Mouse (Mus musculus): Measurements from ENCODE around the gene 9930021J03Rik. TPM values are rescaled to one million over a fixed set of nuclear protein-coding genes. Genes with fewer than 3 reads are reported as not detected.

9930021J03Rik gene
- polyA plus RNA-seq, 1 experiment = 27.0 TPM

- no peak for TF ChIP-seq POLR2A (IDR thresholded peaks at IDR 0.05; ENCODE audit: extremely low read depth, insufficient read depth, low read length)
- TF ChIP-seq CTCF (IDR thresholded peaks at IDR 0.05; ENCODE audit: extremely low read depth, insufficient read depth, low read length) = no peak
- Histone ChIP-seq H3K4me1 (ENCODE audit: control insufficient read depth, insufficient read depth, low read length) (no peaks in the 10 kb centered on the region), H3K27ac (ENCODE audit: insufficient read depth, low read length) (no peak overlapping the region), H3K4me3 (ENCODE audit: insufficient read depth, low read length) (no peak overlapping the region)
Observed at GRCm38 (mm10) chr19:29743531-29743930, 62.3 kb downstream of the 9930021J03Rik start.

GRCm38 (mm10) chr19:29740661-29741060 is 65.1 kb downstream of the 9930021J03Rik start:
- H3K4me1 ChIP-seq (ENCODE audit: control insufficient read depth, insufficient read depth, low read length) = no peaks in the 10 kb centered on the region
- TF ChIP-seq CTCF (IDR thresholded peaks at IDR 0.05; ENCODE audit: extremely low read depth, insufficient read depth, low read length) (no peak), POLR2A (IDR thresholded peaks at IDR 0.05; ENCODE audit: extremely low read depth, insufficient read depth, low read length) (no peak)
- H3K4me3 ChIP-seq (ENCODE audit: insufficient read depth, low read length) = no peak overlapping the region
- H3K27ac ChIP-seq (ENCODE audit: insufficient read depth, low read length) = no peak overlapping the region

- no peak overlapping the region for H3K4me3 ChIP-seq (ENCODE audit: insufficient read depth, low read length)
- H3K27ac ChIP-seq (ENCODE audit: insufficient read depth, low read length) = no peak overlapping the region
- no peaks in the 10 kb centered on the region for H3K4me1 ChIP-seq (ENCODE audit: control insufficient read depth, insufficient read depth, low read length)
- no peak for TF ChIP-seq CTCF (IDR thresholded peaks at IDR 0.05; ENCODE audit: extremely low read depth, insufficient read depth, low read length)
- TF ChIP-seq POLR2A (IDR thresholded peaks at IDR 0.05; ENCODE audit: extremely low read depth, insufficient read depth, low read length) = no peak
Observed at GRCm38 (mm10) chr19:29739608-29740007, 66.2 kb downstream of the 9930021J03Rik start.

DNA sequence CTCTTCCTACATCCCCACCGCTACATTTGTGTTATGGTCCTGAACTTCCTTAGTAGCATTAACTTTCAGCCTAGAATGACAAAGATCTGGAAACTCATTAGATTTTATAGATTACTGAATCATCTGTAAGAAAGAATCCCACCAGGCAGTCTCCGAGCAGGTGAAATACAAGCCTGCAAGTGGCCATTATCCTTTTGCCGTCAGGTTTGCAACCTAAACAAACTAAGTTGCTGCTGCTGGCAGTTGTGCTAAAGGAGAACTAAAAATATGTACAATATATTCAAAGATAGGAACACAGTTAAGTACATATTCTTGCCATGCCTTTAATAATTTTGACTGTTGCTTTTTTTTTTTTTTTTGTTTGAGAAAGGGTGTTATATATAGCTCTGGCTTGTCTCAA is 70.4 kb downstream of the 9930021J03Rik start:
- Histone ChIP-seq H3K27ac (ENCODE audit: insufficient read depth, low read length) (no peak overlapping the region), H3K4me1 (ENCODE audit: control insufficient read depth, insufficient read depth, low read length) (no peaks in the 10 kb centered on the region), H3K4me3 (ENCODE audit: insufficient read depth, low read length) (no peak overlapping the region)
- TF ChIP-seq CTCF (IDR thresholded peaks at IDR 0.05; ENCODE audit: extremely low read depth, insufficient read depth, low read length) = no peak
- no peak for TF ChIP-seq POLR2A (IDR thresholded peaks at IDR 0.05; ENCODE audit: extremely low read depth, insufficient read depth, low read length)

DNA sequence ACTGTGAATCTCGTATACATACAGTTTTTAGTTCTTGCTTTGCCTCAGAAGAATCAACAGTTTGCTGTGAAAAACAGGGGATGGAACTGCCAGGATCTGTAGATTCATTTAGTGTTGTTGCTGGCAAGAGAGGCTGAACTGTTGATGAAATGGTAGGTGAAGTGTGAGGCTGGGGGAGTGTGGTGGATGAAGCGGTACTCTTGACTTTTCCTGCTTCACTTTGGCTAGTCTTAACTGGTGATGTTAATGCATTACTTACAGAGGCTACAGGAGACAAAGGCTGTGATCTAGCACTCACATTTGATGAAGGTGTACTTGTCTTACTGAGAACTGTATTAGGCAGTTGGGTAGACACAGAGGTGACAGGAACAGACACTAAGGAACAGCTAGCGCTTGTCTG is 87.3 kb downstream of the 9930021J03Rik start:
- TF ChIP-seq CTCF (IDR thresholded peaks at IDR 0.05; ENCODE audit: extremely low read depth, insufficient read depth, low read length) (no peak), POLR2A (IDR thresholded peaks at IDR 0.05; ENCODE audit: extremely low read depth, insufficient read depth, low read length) (no peak)
- Histone ChIP-seq H3K4me1 (ENCODE audit: control insufficient read depth, insufficient read depth, low read length) (no peaks in the 10 kb centered on the region), H3K27ac (ENCODE audit: insufficient read depth, low read length) (no peak overlapping the region), H3K4me3 (ENCODE audit: insufficient read depth, low read length) (no peak overlapping the region)

- Histone ChIP-seq H3K27ac (ENCODE audit: insufficient read depth, low read length) (no peak overlapping the region), H3K4me1 (ENCODE audit: control insufficient read depth, insufficient read depth, low read length) (no peaks in the 10 kb centered on the region), H3K4me3 (ENCODE audit: insufficient read depth, low read length) (no peak overlapping the region)
- TF ChIP-seq POLR2A (IDR thresholded peaks at IDR 0.05; ENCODE audit: extremely low read depth, insufficient read depth, low read length) (no peak), CTCF (IDR thresholded peaks at IDR 0.05; ENCODE audit: extremely low read depth, insufficient read depth, low read length) (no peak)
Observed at GRCm38 (mm10) chr19:29717854-29718253, 87.9 kb downstream of the 9930021J03Rik start.

DNA sequence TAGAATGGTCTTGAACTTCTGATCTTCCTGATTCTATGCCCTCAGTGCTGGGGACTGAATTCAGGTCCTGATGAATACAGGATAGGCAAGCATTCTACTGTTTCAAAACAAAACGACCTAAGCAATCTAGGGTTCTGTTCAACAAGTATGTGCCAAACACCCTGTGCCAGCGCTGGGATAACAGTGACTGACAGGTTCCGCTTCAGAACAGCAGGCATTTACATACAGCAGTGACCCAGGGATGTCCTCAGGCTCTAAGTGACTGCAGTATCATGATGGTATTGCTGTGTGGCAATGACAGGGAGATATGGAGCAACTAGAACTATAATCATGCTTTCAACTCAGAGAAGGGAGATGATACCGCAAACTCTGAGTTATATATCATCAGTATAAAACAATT is 92.3 kb downstream of the 9930021J03Rik start:
- H3K4me3 ChIP-seq (ENCODE audit: insufficient read depth, low read length) = no peak overlapping the region
- TF ChIP-seq CTCF (IDR thresholded peaks at IDR 0.05; ENCODE audit: extremely low read depth, insufficient read depth, low read length) (no peak), POLR2A (IDR thresholded peaks at IDR 0.05; ENCODE audit: extremely low read depth, insufficient read depth, low read length) (no peak)
- H3K27ac ChIP-seq (ENCODE audit: insufficient read depth, low read length) = no peak overlapping the region
- H3K4me1 ChIP-seq (ENCODE audit: control insufficient read depth, insufficient read depth, low read length) = no peaks in the 10 kb centered on the region

DNA sequence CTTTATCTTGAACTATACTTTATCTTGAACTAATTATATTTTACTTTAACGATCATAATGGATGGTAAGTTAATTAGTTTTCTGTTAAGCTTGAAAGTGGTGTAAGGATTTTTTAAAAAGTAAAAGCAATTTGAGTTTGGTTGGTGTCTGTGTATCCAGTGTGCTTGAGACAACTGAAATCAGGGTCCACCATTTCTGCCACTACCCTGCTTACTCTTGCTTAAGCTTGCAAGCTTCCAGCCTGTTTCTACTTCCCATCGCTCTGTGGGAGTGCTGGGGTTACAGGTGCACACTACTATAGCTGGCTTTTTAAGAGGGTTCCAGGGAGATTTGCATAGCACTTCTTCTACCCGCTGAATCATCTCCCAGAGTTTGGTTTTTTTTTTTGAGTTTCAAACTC is 96.3 kb downstream of the 9930021J03Rik start:
- no peak for TF ChIP-seq CTCF (IDR thresholded peaks at IDR 0.05; ENCODE audit: extremely low read depth, insufficient read depth, low read length)
- no peak for TF ChIP-seq POLR2A (IDR thresholded peaks at IDR 0.05; ENCODE audit: extremely low read depth, insufficient read depth, low read length)
- no peaks in the 10 kb centered on the region for H3K4me1 ChIP-seq (ENCODE audit: control insufficient read depth, insufficient read depth, low read length)
- H3K27ac ChIP-seq (ENCODE audit: insufficient read depth, low read length) = no peak overlapping the region
- H3K4me3 ChIP-seq (ENCODE audit: insufficient read depth, low read length) = no peak overlapping the region

DNA sequence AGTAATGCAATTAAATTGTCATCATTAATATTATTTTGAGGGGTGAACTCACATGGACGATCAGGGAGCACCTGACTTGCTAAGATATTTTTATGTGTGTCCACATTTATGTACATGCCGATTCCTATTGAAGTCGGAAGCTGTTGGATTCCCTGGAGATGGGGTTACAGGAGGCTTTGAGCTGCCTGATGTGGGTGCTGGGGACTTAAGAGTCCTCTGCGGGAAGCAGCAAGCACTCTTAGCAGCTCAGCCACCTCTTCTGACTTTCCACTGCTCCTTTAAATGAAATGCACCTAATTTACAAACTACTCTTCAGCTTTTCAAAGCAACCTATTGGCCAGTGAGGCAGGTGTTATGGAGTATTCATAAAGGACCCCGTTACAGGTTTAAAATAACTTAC is 97.3 kb downstream of the 9930021J03Rik start:
- H3K4me3 ChIP-seq (ENCODE audit: insufficient read depth, low read length) = no peak overlapping the region; the same call in 1 of the 2 replicates
- TF ChIP-seq CTCF (IDR thresholded peaks at IDR 0.05; ENCODE audit: extremely low read depth, insufficient read depth, low read length) (no peak), POLR2A (IDR thresholded peaks at IDR 0.05; ENCODE audit: extremely low read depth, insufficient read depth, low read length) (no peak)

DNA sequence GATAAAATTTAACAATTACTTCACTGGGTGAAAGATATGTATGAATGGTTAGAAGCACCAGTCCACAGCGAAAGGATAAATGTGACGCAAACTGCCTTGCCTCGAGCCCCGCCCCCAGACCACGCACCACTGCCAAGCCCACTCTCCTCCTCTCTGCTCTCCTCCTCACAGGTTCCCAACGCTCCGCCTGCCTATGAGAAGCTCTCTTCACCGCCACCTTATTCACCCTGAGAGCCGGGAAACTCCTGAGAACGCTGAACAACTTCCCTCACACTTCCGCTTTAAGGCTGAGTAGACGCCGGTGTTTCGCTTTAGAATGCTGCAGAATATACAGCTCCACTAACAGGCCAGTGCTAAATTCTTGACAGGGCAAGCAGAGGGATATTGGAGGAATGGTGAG is 97.8 kb downstream of the 9930021J03Rik start:
- no peaks in the 10 kb centered on the region for H3K4me1 ChIP-seq (ENCODE audit: control insufficient read depth, insufficient read depth, low read length)
- H3K4me3 ChIP-seq (ENCODE audit: insufficient read depth, low read length) = peak overlapping the region; percentile 33
- H3K27ac ChIP-seq (ENCODE audit: insufficient read depth, low read length) = no peak overlapping the region
- no peak for TF ChIP-seq POLR2A (IDR thresholded peaks at IDR 0.05; ENCODE audit: extremely low read depth, insufficient read depth, low read length)
- no peak for TF ChIP-seq CTCF (IDR thresholded peaks at IDR 0.05; ENCODE audit: extremely low read depth, insufficient read depth, low read length)

More for the DNA sequence above, 97.3 kb downstream of the 9930021J03Rik start:
- H3K4me1 ChIP-seq (ENCODE audit: control insufficient read depth, insufficient read depth, low read length) = no peaks in the 10 kb centered on the region
- no peak overlapping the region for H3K27ac ChIP-seq (ENCODE audit: insufficient read depth, low read length)

Data from cortical plate, adult 2 months (tissue).